Mouse (Mus musculus): Measurements from ENCODE around the gene Nop2.

- TF ChIP-seq MAX (IDR thresholded peaks at IDR 0.05; ENCODE audit: low read depth): no peak
- no peak for TF ChIP-seq MYOD1 (IDR thresholded peaks at IDR 0.05; ENCODE audit: control insufficient read depth in 1 of 3, insufficient read length in 2 of 3, low read depth in 2 of 3)
- no peak for TF ChIP-seq USF1 (IDR thresholded peaks at IDR 0.05; ENCODE audit: low read depth)
- no peak for TF ChIP-seq POLR2A (IDR thresholded peaks at IDR 0.05; ENCODE audit: insufficient read length, low read depth)
- no peak for TF ChIP-seq TCF12 (IDR thresholded peaks at IDR 0.05; ENCODE audit: insufficient read depth, poor library complexity, severe bottlenecking)
- no peak for TF ChIP-seq POLR2AphosphoS2 (IDR thresholded peaks at IDR 0.05; ENCODE audit: insufficient read length, low read depth)
Observed at GRCm38 (mm10) chr6:125101444-125101843, 30.3 kb upstream of the Nop2 start.

All from myocyte (in vitro differentiated cells).